In genomic region chr12:99686418-99686992, GRCm38 (mm10) we compare ENCODE assay signal across 13 mouse cellular contexts.
DNase-seq lines count a peak whose midpoint lies in the region; ATAC-seq and TF ChIP-seq lines count a peak whose summit lies in the region.
"Had no signal": no experiment of that assay in that cellular context is flagged by ENCODE, and none has a peak within 500 bp of the region (broad histone marks: within the 10 kb centered on the region; RNA-seq: fewer than 3 reads in every experiment).

No protein-coding gene starts in this region.

- no peaks in the 10 kb centered on the region for H3K9me3 ChIP-seq in lung, embryonic 15.5 days
- H3K9me3 ChIP-seq: embryonic facial prominence, embryonic 15.5 days; liver, embryonic 15.5 days had no signal

- WGBS in lung, embryonic 15.5 days, result 52% methylated on average over 6 of the region's 6 CpGs

- H3K27ac ChIP-seq in lung, embryonic 15.5 days, result 0 out of 2 replicates have a peak overlapping the region, but pooled peaks have one; percentile 7
- H3K27ac ChIP-seq: embryonic facial prominence, embryonic 15.5 days; liver, embryonic 15.5 days had no signal

- H3K36me3 ChIP-seq in lung, embryonic 15.5 days, result no peaks in the 10 kb centered on the region
- no peaks in the 10 kb centered on the region for H3K36me3 ChIP-seq in myocyte (ENCODE audit: control insufficient read depth, insufficient read depth)
- H3K36me3 ChIP-seq: embryonic facial prominence, embryonic 15.5 days; G1E; liver, embryonic 15.5 days had no signal

- no peak overlapping the region for H3K4me2 ChIP-seq in lung, embryonic 15.5 days
- peak overlapping the region; percentile 53 for H3K4me2 ChIP-seq in myocyte (ENCODE audit: low read depth)
- H3K4me2 ChIP-seq: embryonic facial prominence, embryonic 15.5 days; liver, embryonic 15.5 days had no signal

- no peaks in the 10 kb centered on the region for H3K27me3 ChIP-seq in lung, embryonic 15.5 days
- no peaks in the 10 kb centered on the region for H3K27me3 ChIP-seq in myocyte (ENCODE audit: control insufficient read depth, insufficient read depth, insufficient read length)
- H3K27me3 ChIP-seq: embryonic facial prominence, embryonic 15.5 days; liver, embryonic 15.5 days had no signal

- H3ac ChIP-seq in myocyte (ENCODE audit: control insufficient read depth, insufficient read length), result no peak overlapping the region

- no peak overlapping the region for H3K9ac ChIP-seq in lung, embryonic 15.5 days
- H3K9ac ChIP-seq: embryonic facial prominence, embryonic 15.5 days; liver, embryonic 15.5 days had no signal

- DNase-seq in lung, postnatal 25 days (ENCODE audit: low spot score), result no peak
- DNase-seq in cerebellum, adult 9-10 months, result peak; percentile 46
- DNase-seq in heart, adult 9 months (ENCODE audit: low spot score in 2 of 2), result peak; percentile 8 to 30
- DNase-seq in urinary bladder, adult 2 months (ENCODE audit: low spot score), result no peak
- DNase-seq in left cerebral cortex, postnatal 14 days (ENCODE audit: low spot score in 2 of 2), result no peak
- DNase-seq in spleen, adult 12 weeks (ENCODE audit: low spot score), result no peak
- DNase-seq: layer of hippocampus, adult 9-11 months; midbrain, embryonic 14.5 days had no signal

- no peak for ATAC-seq in lung, embryonic 15.5 days (ENCODE audit: borderline replicate concordance, extremely low read depth, low FRiP score, low TSS enrichment)

- intact Hi-C loops in left cerebral cortex, postnatal 14 days (cut with DNase I), result no loop called here

- no peaks in the 10 kb centered on the region for H3K4me1 ChIP-seq in lung, embryonic 15.5 days
- H3K4me1 ChIP-seq: liver, embryonic 15.5 days had no signal

- no peak for TF ChIP-seq POLR2A in myocyte (IDR thresholded peaks at IDR 0.05; ENCODE audit: insufficient read length, low read depth)

- no peak overlapping the region for H3K4me3 ChIP-seq in lung, embryonic 15.5 days
- no peak overlapping the region for H3K4me3 ChIP-seq in myocyte
- H3K4me3 ChIP-seq: embryonic facial prominence, embryonic 15.5 days; liver, embryonic 15.5 days had no signal

- no peaks in the 10 kb centered on the region for H3K79me2 ChIP-seq in myocyte (ENCODE audit: control insufficient read depth, insufficient read depth)

TF ChIP-seq in myocyte, 11 proteins besides CTCF, POLR2A, EP300 and RAD21:
- TF ChIP-seq CEBPB (IDR thresholded peaks at IDR 0.05; ENCODE audit: insufficient read depth, poor library complexity, severe bottlenecking), result no peak
- peak; percentile 15 for TF ChIP-seq USF1 (IDR thresholded peaks at IDR 0.05; ENCODE audit: low read depth)
- no peak for TF ChIP-seq REST (IDR thresholded peaks at IDR 0.05; ENCODE audit: insufficient read depth, insufficient read length)
- no peak for TF ChIP-seq MAX (IDR thresholded peaks at IDR 0.05; ENCODE audit: low read depth)
- TF ChIP-seq POLR2AphosphoS2 (IDR thresholded peaks at IDR 0.05; ENCODE audit: insufficient read length, low read depth), result no peak
- TF ChIP-seq TCF12 (IDR thresholded peaks at IDR 0.05; ENCODE audit: insufficient read depth, poor library complexity, severe bottlenecking), result no peak
- TF ChIP-seq MYOG (IDR thresholded peaks at IDR 0.05; ENCODE audit: control insufficient read depth in 1 of 3, insufficient read depth in 1 of 3, insufficient read length in 2 of 3, low read depth in 2 of 3), result peak; percentile 6 to 68 (median 20)
- peak; percentile 20 to 89 (median 72) for TF ChIP-seq MYOD1 (IDR thresholded peaks at IDR 0.05; ENCODE audit: control insufficient read depth in 1 of 3, insufficient read length in 2 of 3, low read depth in 2 of 3)
- TF ChIP-seq SRF (IDR thresholded peaks at IDR 0.05; ENCODE audit: control insufficient read depth, insufficient read length, low read depth), result no peak
- TF ChIP-seq TCF3 (IDR thresholded peaks at IDR 0.05; ENCODE audit: insufficient read length, low read depth), result no peak
- TF ChIP-seq E2F4 (IDR thresholded peaks at IDR 0.05; ENCODE audit: insufficient read depth), result no peak

Comparison
In these comparisons a context has a peak if more than half of its experiments do, and no peak if none do; other contexts are left out.
1. DNase-seq: peak in cerebellum, adult 9-10 months (single experiment) and heart, adult 9 months (2 of 2); none in lung, postnatal 25 days (single experiment), urinary bladder, adult 2 months (single experiment), left cerebral cortex, postnatal 14 days (0 of 2) and spleen, adult 12 weeks (single experiment).